Mouse (Mus musculus) activated CD4-positive, CD25-positive, alpha-beta regulatory T cell (primary cell): ENCODE results near the gene Abhd11. TPM values are rescaled to one million over a fixed set of nuclear protein-coding genes. Genes with fewer than 3 reads are reported as not detected.

Source experiments
- polyA plus RNA-seq, 2 experiments: library from polyadenylated mRNA; unstranded; fragments of 100-300 nt; shearing (Covaris generic); gene quantifications; one replicate each; pipeline ENCODE4 v1.2.1; 2017

Abhd11 gene
- 10 to 100 TPM; 43.2 to 91.7 TPM for polyA plus RNA-seq

DNA sequence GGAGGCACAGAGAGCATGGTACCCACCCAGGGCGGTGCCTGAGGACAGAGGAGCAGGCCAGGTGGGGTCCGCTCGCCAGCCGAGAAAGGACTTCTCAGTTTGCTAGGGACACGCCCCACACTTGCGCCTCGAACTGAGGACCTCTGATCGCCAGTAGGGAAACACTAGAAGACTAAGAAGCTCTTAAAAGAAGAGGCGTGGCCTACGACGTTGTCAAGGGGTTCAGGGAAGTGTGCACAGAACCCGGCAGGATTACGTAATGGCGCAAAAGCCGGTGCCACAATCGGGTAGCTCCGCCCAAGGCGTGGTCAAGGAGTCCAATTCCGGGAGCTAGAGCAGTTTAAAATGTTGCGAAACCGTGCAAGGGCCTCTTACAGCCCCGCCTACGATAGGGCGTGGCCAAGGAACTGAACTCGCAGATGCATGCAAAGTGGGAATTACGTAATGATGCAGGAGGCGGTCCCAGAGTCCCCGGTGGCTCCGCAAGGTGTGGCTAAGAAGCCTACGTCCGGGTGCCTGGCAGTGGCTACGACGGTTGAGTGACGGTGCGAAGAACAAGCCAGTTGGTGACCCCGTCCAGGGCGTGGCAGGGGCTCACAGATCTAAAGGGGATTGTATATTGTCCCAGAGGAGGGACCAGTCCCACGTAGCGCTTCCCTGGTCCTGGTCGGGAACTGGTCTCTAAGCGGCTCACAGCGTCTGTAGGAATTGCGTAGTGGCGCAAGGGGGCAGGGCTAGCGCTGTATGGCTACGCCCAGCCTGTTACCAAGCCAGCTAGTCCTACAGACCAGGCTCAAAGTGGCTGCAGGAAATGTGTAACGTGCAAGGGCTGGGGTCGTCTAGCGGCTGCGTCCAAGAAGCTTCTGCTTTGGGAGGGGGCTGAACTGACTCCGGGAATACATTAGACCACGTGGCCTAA is at the start of gene Abhd11:
Gene Abhd11, plus strand, starts transcription at position 482 of the 919 bp plus-strand sequence.

DNA sequence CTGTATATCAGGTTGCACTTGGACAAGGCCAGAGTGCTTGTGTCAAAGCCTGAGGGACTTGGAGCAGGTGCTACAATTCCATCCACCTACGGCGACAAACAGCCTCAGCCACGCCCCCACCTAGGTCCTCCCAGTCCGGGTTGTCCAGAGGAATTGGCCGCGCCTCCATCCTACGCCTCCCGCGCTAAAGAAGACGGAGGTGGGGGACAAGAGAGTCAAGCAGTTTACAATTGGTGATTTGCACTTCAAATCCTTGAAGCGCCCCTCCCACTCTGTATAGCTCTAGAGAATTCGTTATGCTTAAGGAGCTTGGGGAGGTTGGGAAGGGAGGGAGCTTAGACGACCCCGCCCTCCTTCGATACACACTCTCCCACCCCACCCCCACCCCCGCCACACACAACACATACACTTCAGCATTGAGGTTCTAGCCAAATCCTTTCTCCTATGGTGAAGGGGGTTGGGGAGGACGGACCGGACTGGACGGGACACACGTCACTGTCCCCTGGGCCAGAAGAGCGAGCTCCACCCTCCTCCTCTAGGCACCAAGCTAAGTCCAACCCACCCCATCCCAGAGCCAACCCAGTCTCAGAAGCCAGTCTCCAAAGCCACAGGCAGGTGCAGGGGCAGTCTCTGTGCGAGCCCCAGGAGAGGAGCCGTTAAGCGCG is 23.2 kb upstream of the Abhd11 start, which contains the start of gene Cldn3:
Gene Cldn3, plus strand, starts transcription at position 582 of the 665 bp plus-strand sequence.

DNA sequence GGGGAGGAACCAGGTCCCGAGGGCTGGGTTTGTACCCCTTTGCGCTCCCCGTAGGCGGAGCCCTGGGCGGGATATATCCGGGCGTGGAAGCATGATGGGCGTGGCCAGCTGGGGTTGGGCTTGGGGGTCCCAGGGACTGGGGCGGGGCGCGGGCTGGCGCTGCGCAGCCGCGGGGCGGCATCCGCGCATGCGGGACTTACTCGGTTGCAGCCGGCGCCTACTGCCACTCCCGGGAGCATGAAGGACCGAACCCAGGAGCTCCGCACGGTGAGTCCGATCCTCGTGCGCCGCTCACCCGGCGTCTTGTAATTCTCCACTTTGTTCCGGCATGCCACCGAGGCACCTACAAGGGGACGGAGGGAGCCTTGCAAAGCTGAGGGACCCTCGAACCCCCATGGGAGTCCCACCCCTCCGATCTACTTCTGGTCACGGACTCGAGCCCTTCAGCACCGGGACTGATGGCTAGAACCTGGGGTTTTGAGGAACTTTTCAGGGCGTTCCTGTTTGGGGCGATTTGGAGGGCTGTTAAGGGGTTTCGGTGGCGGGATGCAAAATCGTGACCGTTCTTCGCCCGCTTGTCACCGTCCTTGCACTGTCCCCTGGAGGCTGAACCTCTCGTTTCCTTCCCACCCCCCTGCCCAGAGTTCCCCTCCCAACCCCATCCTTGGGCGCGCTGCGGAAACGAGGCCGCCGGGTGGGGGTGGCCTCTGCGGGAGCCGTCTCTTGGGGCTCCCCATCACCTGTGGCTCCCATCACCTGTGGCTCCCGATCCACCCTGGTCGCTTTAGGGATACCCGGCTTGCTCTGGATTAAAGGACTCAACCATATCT is 14.6 kb downstream of the Abhd11 start, which contains the start of gene Stx1a:
Gene Stx1a, plus strand, starts transcription at position 139 of the 830 bp plus-strand sequence.

Other genes starting within 250 kb of the Abhd11 start
- gene Tmem270, start 102.4 kb upstream of the Abhd11 start, polyA plus RNA-seq: not detected
- 1 to 10 TPM; 1.2 to 2.7 TPM for gene Cldn13, start 93.6 kb upstream of the Abhd11 start, polyA plus RNA-seq
- gene Mettl27, start 76.8 kb upstream of the Abhd11 start, polyA plus RNA-seq: 10 to 100 TPM; 11.0 to 18.6 TPM
- under 1 TPM in 1 of 2 experiments, not detected in 1; 0.57 TPM for gene Cldn4, start 62.2 kb upstream of the Abhd11 start, polyA plus RNA-seq
- not detected for gene Cldn3, start 22.9 kb upstream of the Abhd11 start, polyA plus RNA-seq
- 10 to 100 TPM in 1 of 2 experiments, 1 to 10 TPM in 1; 9.5 to 15.9 TPM for gene Stx1a, start 14.3 kb downstream of the Abhd11 start, polyA plus RNA-seq
- 10 to 100 TPM; 16.8 to 24.4 TPM for gene Dnajc30, start 55.0 kb downstream of the Abhd11 start, polyA plus RNA-seq
- 100 to 1,000 TPM in 1 of 2 experiments, 10 to 100 TPM in 1; 76.2 to 111 TPM for gene Bud23, start 55.8 kb downstream of the Abhd11 start, polyA plus RNA-seq
- not detected for gene Vps37d, start 69.1 kb downstream of the Abhd11 start, polyA plus RNA-seq
- under 1 TPM; 0.18 to 0.43 TPM for gene Mlxipl, start 80.7 kb downstream of the Abhd11 start, polyA plus RNA-seq
- gene Tbl2, start 140.5 kb downstream of the Abhd11 start, polyA plus RNA-seq: 10 to 100 TPM; 12.8 to 16.5 TPM
- gene Bcl7b, start 159.1 kb downstream of the Abhd11 start, polyA plus RNA-seq: 10 to 100 TPM; 82.5 to 84.2 TPM
- gene Baz1b, start 178.1 kb downstream of the Abhd11 start, polyA plus RNA-seq: 10 to 100 TPM; 31.2 to 45.4 TPM
- under 1 TPM in 1 of 2 experiments, not detected in 1; 0.20 TPM for gene Fzd9, start 242.1 kb downstream of the Abhd11 start, polyA plus RNA-seq